Comparison of ENCODE assay signal across 29 mouse cellular contexts in the genomic region with DNA sequence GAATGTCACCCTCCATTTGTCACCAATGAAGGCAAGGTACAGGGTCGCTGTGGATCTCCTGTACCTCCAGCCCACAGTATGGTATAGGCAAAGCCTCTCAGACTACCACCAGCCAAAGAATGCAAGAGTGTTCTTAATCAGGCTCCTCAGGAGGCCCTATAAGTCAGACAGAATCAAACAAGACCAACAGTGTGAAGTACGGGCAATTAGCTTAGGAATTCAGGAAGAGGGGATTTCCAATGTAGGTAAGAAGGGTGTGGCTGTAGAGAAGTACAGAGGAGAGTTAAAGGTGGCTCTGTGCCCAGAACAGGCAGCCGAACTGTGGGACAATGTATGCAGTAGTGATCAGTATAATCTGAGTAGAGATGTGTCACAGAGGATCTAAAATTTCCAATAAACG. TPM values are rescaled to one million over a fixed set of nuclear protein-coding genes. Genes with fewer than 3 reads are reported as not detected.
DNase-seq lines count a peak whose midpoint lies in the region; ATAC-seq and TF ChIP-seq lines count a peak whose summit lies in the region.
"Had no signal": no experiment of that assay in that cellular context is flagged by ENCODE, and none has a peak within 500 bp of the region (broad histone marks: within the 10 kb centered on the region; RNA-seq: fewer than 3 reads in every experiment).

No protein-coding gene starts in this region.

- H3K4me2 ChIP-seq in lung, embryonic 15.5 days = no peak overlapping the region
- no peak overlapping the region for H3K4me2 ChIP-seq in intestine, postnatal 0 days (replicated peaks; ENCODE audit: low read depth)
- no peak overlapping the region for H3K4me2 ChIP-seq in forebrain, postnatal 0 days (ENCODE audit: low read depth)
- H3K4me2 ChIP-seq: embryonic facial prominence, embryonic 12.5 days; heart, embryonic 11.5 days; hindbrain, embryonic 12.5 days; kidney, embryonic 15.5 days; limb, embryonic 13.5 days; liver, embryonic 13.5 days; midbrain, embryonic 13.5 days; neural tube, embryonic 13.5 days; stomach, embryonic 15.5 days had no signal

- peak overlapping the region; percentile 86 for H3K27ac ChIP-seq in lung, embryonic 15.5 days
- H3K27ac ChIP-seq in intestine, postnatal 0 days (ENCODE audit: low read depth, low read length) = no peak overlapping the region
- H3K27ac ChIP-seq in forebrain, postnatal 0 days (ENCODE audit: low read depth, low read length) = no peak overlapping the region
- H3K27ac ChIP-seq: embryonic facial prominence, embryonic 12.5 days; hindbrain, embryonic 12.5 days; hindbrain, postnatal 0 days; kidney, embryonic 15.5 days; limb, embryonic 13.5 days; liver, embryonic 13.5 days; macrophage; midbrain, embryonic 13.5 days; neural tube, embryonic 13.5 days; stomach, embryonic 15.5 days had no signal

- peak; percentile 79 for ATAC-seq in lung, embryonic 15.5 days (ENCODE audit: borderline replicate concordance, extremely low read depth, low FRiP score, low TSS enrichment)
- ATAC-seq in intestine, postnatal 0 days = peak; percentile 56
- no peak for ATAC-seq in forebrain, postnatal 0 days
- ATAC-seq: hindbrain, postnatal 0 days; midbrain, embryonic 13.5 days had no signal

- no peaks in the 10 kb centered on the region for H3K27me3 ChIP-seq in lung, embryonic 15.5 days
- no peaks in the 10 kb centered on the region for H3K27me3 ChIP-seq in intestine, postnatal 0 days (replicated peaks; ENCODE audit: control insufficient read depth, insufficient read depth, low read length)
- H3K27me3 ChIP-seq in forebrain, postnatal 0 days (ENCODE audit: insufficient read depth, low read length) = no peaks in the 10 kb centered on the region
- H3K27me3 ChIP-seq: embryonic facial prominence, embryonic 12.5 days; hindbrain, embryonic 12.5 days; kidney, embryonic 15.5 days; limb, embryonic 13.5 days; liver, embryonic 13.5 days; midbrain, embryonic 13.5 days; neural tube, embryonic 13.5 days; stomach, embryonic 15.5 days had no signal

- H3K4me1 ChIP-seq in lung, embryonic 15.5 days = no peaks in the 10 kb centered on the region; the same call in 1 of the 2 replicates
- H3K4me1 ChIP-seq in intestine, postnatal 0 days (replicated peaks; ENCODE audit: control insufficient read depth, insufficient read depth, low read length) = no peaks in the 10 kb centered on the region
- no peaks in the 10 kb centered on the region for H3K4me1 ChIP-seq in forebrain, postnatal 0 days (ENCODE audit: insufficient read depth)
- H3K4me1 ChIP-seq: embryonic facial prominence, embryonic 12.5 days; hindbrain, embryonic 12.5 days; kidney, embryonic 15.5 days; limb, embryonic 13.5 days; liver, embryonic 13.5 days; midbrain, embryonic 13.5 days; neural tube, embryonic 13.5 days; stomach, embryonic 15.5 days had no signal

- no peak overlapping the region for H3K9ac ChIP-seq in lung, embryonic 15.5 days
- H3K9ac ChIP-seq in intestine, postnatal 0 days (ENCODE audit: low read depth, low read length) = no peak overlapping the region
- H3K9ac ChIP-seq in forebrain, postnatal 0 days = no peak overlapping the region
- H3K9ac ChIP-seq: embryonic facial prominence, embryonic 12.5 days; hindbrain, embryonic 12.5 days; kidney, embryonic 15.5 days; limb, embryonic 13.5 days; liver, embryonic 13.5 days; midbrain, embryonic 13.5 days; neural tube, embryonic 13.5 days; stomach, embryonic 15.5 days had no signal

- WGBS in lung, embryonic 15.5 days = 52% methylated on average over 4 of the region's 4 CpGs
- WGBS in intestine, postnatal 0 days = 46% methylated on average over 4 of the region's 4 CpGs
- 76% methylated on average over 4 of the region's 4 CpGs for WGBS in forebrain, postnatal 0 days

- no peak for TF ChIP-seq CTCF in intestine, postnatal 0 days (IDR thresholded peaks at IDR 0.05; ENCODE audit: low read depth)
- TF ChIP-seq CTCF in forebrain, postnatal 0 days (IDR thresholded peaks at IDR 0.05; ENCODE audit: low read depth) = no peak

- H3K9me3 ChIP-seq in lung, embryonic 15.5 days = no peaks in the 10 kb centered on the region
- H3K9me3 ChIP-seq in intestine, postnatal 0 days (ENCODE audit: control insufficient read depth) = no peaks in the 10 kb centered on the region
- H3K9me3 ChIP-seq in forebrain, postnatal 0 days (ENCODE audit: low read length) = no peaks in the 10 kb centered on the region
- H3K9me3 ChIP-seq: embryonic facial prominence, embryonic 12.5 days; hindbrain, embryonic 12.5 days; kidney, embryonic 15.5 days; limb, embryonic 13.5 days; liver, embryonic 13.5 days; midbrain, embryonic 13.5 days; neural tube, embryonic 13.5 days; stomach, embryonic 15.5 days had no signal

- no peak overlapping the region for H3K4me3 ChIP-seq in lung, embryonic 15.5 days
- no peak overlapping the region for H3K4me3 ChIP-seq in intestine, postnatal 0 days (ENCODE audit: low read depth, low read length)
- no peak overlapping the region for H3K4me3 ChIP-seq in forebrain, postnatal 0 days (ENCODE audit: low read depth, low read length)
- H3K4me3 ChIP-seq: embryonic facial prominence, embryonic 12.5 days; erythroblast, embryonic 14.5 days; hindbrain, embryonic 12.5 days; kidney, embryonic 15.5 days; limb, embryonic 13.5 days; liver, embryonic 13.5 days; midbrain, embryonic 13.5 days; neural tube, embryonic 13.5 days; stomach, embryonic 15.5 days had no signal

- H3K36me3 ChIP-seq in lung, embryonic 15.5 days = no peaks in the 10 kb centered on the region
- no peaks in the 10 kb centered on the region for H3K36me3 ChIP-seq in intestine, postnatal 0 days (ENCODE audit: control insufficient read depth, insufficient read depth)
- H3K36me3 ChIP-seq in forebrain, postnatal 0 days (ENCODE audit: insufficient read depth) = no peaks in the 10 kb centered on the region
- H3K36me3 ChIP-seq: embryonic facial prominence, embryonic 12.5 days; hindbrain, embryonic 12.5 days; kidney, embryonic 15.5 days; limb, embryonic 13.5 days; liver, embryonic 13.5 days; midbrain, embryonic 13.5 days; neural tube, embryonic 13.5 days; stomach, embryonic 15.5 days had no signal

- DNase-seq in lung, postnatal 14 days = no peak
- DNase-seq in lung, postnatal 36 days = peak; percentile 59
- DNase-seq in gastrocnemius, postnatal 25 days = no peak
- no peak for DNase-seq in gastrocnemius, postnatal 14 days
- DNase-seq in forebrain, postnatal 0 days = no peak
- DNase-seq: adrenal gland, postnatal 25 days; B cell, adult 2 months; cerebellum, adult 18-20 months; cerebellum, postnatal 36 days; gastrocnemius, postnatal 10 days; heart, postnatal 36 days; kidney, adult 18-20 months; kidney, postnatal 25 days; liver, embryonic 13.5 days; thymus, adult 18-20 months; thymus, postnatal 25 days had no signal

- intact Hi-C loops in gastrocnemius, postnatal 14 days (cut with DNase I; ENCODE audit: low total_unique reads) = no loop called here

RNA-seq across cellular contexts. Expression of a gene that starts 17.6 kb away (rescaled TPM):
- 410 and 503 TPM in 2 replicates for polyA plus RNA-seq in lung, embryonic 15.5 days (2015; fragmentation: Nextera tagmentation; extraction: Ambion mirVana)
- 305 and 311 TPM in 2 replicates for polyA plus RNA-seq in intestine, postnatal 0 days (2015; fragmentation: Nextera tagmentation; extraction: Ambion mirVana)
- 10 to 100 TPM; 13.9 to 24.8 TPM for total RNA-seq in gastrocnemius, postnatal 25 days (2021)
- 10 to 100 TPM; 20.9 to 22.6 TPM for total RNA-seq in gastrocnemius, postnatal 14 days (2021)
- total RNA-seq in forebrain, postnatal 0 days (2014; rRNA removed) = 19.6 and 29.9 TPM in 2 replicates
- 35.8 and 47.8 TPM in 2 replicates for polyA plus RNA-seq in forebrain, postnatal 0 days (2015; fragmentation: Nextera tagmentation; extraction: Ambion mirVana)
